Mouse (Mus musculus) lung, embryonic 16.5 days (tissue): ENCODE data around the gene Os9. TPM values are rescaled to one million over a fixed set of nuclear protein-coding genes. Genes with fewer than 3 reads are reported as not detected.
"Not testable (repeated sequence)": the region's sequence is repeated elsewhere in the genome, so short reads cannot be mapped to it uniquely, and the experiment has no call there.

Source experiments
- ATAC-seq: fragments of 200-750 bp; cut with Nextera tagmentation; 2 replicates; pipeline ENCODE4 v1.8.0; 2017; ENCODE audit warnings: low read depth, mild to moderate bottlenecking, moderate library complexity
- H3K27ac ChIP-seq: fragments of 300-500 bp; sonication (generic); 2 replicates; pipeline ENCODE4 v1.5.1; 2014; ENCODE audit warnings: mild to moderate bottlenecking, control low read depth, low read length
- H3K27me3 ChIP-seq: fragments of 300-500 bp; sonication (generic); 2 replicates; pipeline ENCODE4 v1.6.1; 2014; ENCODE audit warnings: low read depth, low read length, mixed read lengths; ENCODE audit not compliant: control insufficient read depth, insufficient read depth
- H3K36me3 ChIP-seq: fragments of 300-500 bp; sonication (generic); 2 replicates; pipeline ENCODE4 v1.6.1; 2014; ENCODE audit warnings: low read length; ENCODE audit not compliant: control insufficient read depth, insufficient read depth
- H3K4me1 ChIP-seq: fragments of 300-500 bp; sonication (generic); replicated peaks from 2 replicates; pipeline ENCODE4 v1.6.1; 2014; ENCODE audit warnings: low read length, mixed read lengths; ENCODE audit not compliant: control insufficient read depth, insufficient read depth
- H3K4me2 ChIP-seq: fragments of 300-500 bp; sonication (generic); 2 replicates; pipeline ENCODE4 v1.6.1; 2014; ENCODE audit warnings: low read depth, low read length, control low read depth
- H3K4me3 ChIP-seq: fragments of 300-500 bp; sonication (generic); 2 replicates; pipeline ENCODE4 v1.5.1; 2014; ENCODE audit warnings: mild to moderate bottlenecking, low read length, control low read depth
- H3K9ac ChIP-seq: fragments of 300-500 bp; sonication (generic); 2 replicates; pipeline ENCODE4 v1.6.1; 2014; ENCODE audit warnings: low read length, control low read depth
- H3K9me3 ChIP-seq: fragments of 300-500 bp; sonication (generic); 2 replicates; pipeline ENCODE4 v1.6.1; 2016; ENCODE audit warnings: low read length; ENCODE audit not compliant: control insufficient read depth
- WGBS: fragments of 180-500 bp; shearing (Covaris S2); extraction: QIAGEN DNeasy Blood & Tissue Kit; methylation state at CpG from one replicate; pipeline ENCODE4 v1.1.7; 2014; 5-methylcytosine and 5-hydroxymethylcytosine counted together
- polyA plus RNA-seq: library from polyadenylated mRNA; unstranded; fragments of >200 nt; fragmentation: Nextera tagmentation; extraction: Ambion mirVana; gene quantifications from 2 replicates; pipeline ENCODE4 v1.2.1, GENCODE M21; 2015

Os9 gene
- polyA plus RNA-seq, 1 experiment from 2014 or later = 111 TPM

DNA sequence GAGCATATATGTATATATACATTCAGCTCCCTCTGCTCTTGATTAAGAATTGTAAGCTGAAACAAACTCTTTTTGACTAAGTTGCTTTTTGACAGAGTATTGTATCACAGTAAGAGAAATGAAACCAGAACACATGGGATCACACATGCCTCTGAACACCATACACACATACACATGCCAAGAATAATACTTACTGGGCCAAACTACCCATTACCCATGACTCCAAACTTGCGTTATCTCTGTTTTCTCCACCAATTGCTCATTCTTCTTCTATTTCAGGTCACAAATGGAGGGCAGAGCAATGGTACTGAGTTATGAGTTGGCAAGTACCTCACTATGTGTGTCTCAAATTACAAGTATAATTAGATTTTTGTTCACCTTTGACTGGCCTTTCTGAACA lies 47.0 kb downstream of the Os9 start:
- Histone ChIP-seq H3K36me3 (no peaks in the 10 kb centered on the region), H3K4me3 (no peak overlapping the region), H3K4me1 (peaks cover 10% of the 10 kb centered on the region), H3K27ac (no peak overlapping the region), H3K9ac (no peak overlapping the region), H3K9me3 (no peaks in the 10 kb centered on the region), H3K27me3 (peaks cover 27% of the 10 kb centered on the region), H3K4me2 (no peak overlapping the region)
- no peak for ATAC-seq
- WGBS = 87% methylated on average over 1 of the region's 1 CpGs

GRCm38 (mm10) chr10:127072969-127073368 lies 48.0 kb downstream of the Os9 start:
- ATAC-seq, H3K4me3 ChIP-seq, H3K4me2 ChIP-seq, H3K9ac ChIP-seq, H3K27ac ChIP-seq, H3K9me3 ChIP-seq, H3K36me3 ChIP-seq: not testable (repeated sequence)
- Histone ChIP-seq H3K27me3 (peaks cover 17% of the 10 kb centered on the region), H3K4me1 (peaks cover 19% of the 10 kb centered on the region)
- WGBS = 65% methylated on average over 2 of the region's 2 CpGs

DNA sequence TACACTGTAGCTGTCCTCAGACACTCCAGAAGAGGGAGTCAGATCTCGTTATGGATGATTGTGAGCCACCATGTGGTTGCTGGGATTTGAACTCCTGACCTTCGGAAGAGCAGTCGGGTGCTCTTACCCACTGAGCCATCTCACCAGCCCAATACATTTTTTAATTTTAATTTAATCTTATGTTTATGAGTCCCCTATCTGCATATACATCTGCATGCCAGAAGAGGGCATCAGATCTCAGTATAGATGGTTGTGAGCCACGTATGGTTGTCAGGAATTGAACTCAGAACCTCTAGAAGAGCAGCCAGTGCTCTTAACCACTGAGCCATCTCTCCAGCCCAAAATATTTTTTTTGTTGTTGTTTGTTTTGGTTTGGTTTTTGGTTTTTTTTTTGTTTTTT lies 48.7 kb downstream of the Os9 start:
- Histone ChIP-seq H3K36me3 (peaks cover 13% of the 10 kb centered on the region), H3K27me3 (peaks cover 10% of the 10 kb centered on the region), H3K4me1 (peaks cover 19% of the 10 kb centered on the region)
- H3K4me2 ChIP-seq, H3K27ac ChIP-seq, H3K4me3 ChIP-seq, H3K9ac ChIP-seq, ATAC-seq, H3K9me3 ChIP-seq: not testable (repeated sequence)
- WGBS = 75% methylated on average over 4 of the region's 4 CpGs

DNA sequence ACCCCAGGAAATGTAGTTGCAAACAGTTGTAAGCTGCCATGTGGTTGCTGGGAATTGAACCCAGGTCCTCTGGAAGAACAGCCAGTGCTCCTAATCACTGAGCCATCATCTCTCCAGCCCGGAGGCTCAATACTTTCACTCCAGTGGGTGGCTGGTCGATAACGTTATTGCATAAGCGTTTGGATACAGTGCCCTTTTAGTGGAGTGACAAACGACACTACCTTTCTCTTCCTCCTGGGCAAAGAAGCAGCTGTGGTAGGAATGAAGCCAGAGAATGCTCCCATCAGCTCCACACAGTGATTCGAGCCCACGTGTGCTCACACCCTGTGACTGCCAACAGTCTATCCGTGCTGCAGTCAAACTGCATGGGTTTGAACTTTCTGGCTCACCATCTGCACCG lies 49.7 kb downstream of the Os9 start:
- Histone ChIP-seq H3K27me3 (peaks cover 3% of the 10 kb centered on the region; the same call in 1 of the 2 replicates), H3K9ac (peak overlapping the region; percentile 78), H3K4me1 (peaks cover 19% of the 10 kb centered on the region), H3K9me3 (no peaks in the 10 kb centered on the region), H3K27ac (no peak overlapping the region), H3K4me2 (peak overlapping the region; percentile 78), H3K36me3 (peaks cover 24% of the 10 kb centered on the region), H3K4me3 (peak overlapping the region; percentile 82)
- no peak for ATAC-seq
- 68% methylated on average over 9 of the region's 9 CpGs for WGBS

GRCm38 (mm10) chr10:127070190-127071121 lies 50.5 kb downstream of the Os9 start, which contains the start of gene Tspan31:
Gene Tspan31, minus strand, starts transcription at chr10:127070264.
- H3K27me3 ChIP-seq = no peaks in the 10 kb centered on the region; the same call in 1 of the 2 replicates
- ATAC-seq = peak; percentile 95
- peaks cover 19% of the 10 kb centered on the region for H3K4me1 ChIP-seq
- H3K36me3 ChIP-seq = peaks cover 31% of the 10 kb centered on the region
- no peaks in the 10 kb centered on the region for H3K9me3 ChIP-seq
- H3K27ac ChIP-seq = peak within 1 kb of the TSS; percentile 95
- H3K4me3 ChIP-seq = peak within 1 kb of the TSS; percentile 82
- peak within 1 kb of the TSS; percentile 85 for H3K9ac ChIP-seq
- H3K4me2 ChIP-seq = peak within 1 kb of the TSS; percentile 78
- under 1% methylated on average over 36 of the region's 36 CpGs for WGBS

DNA sequence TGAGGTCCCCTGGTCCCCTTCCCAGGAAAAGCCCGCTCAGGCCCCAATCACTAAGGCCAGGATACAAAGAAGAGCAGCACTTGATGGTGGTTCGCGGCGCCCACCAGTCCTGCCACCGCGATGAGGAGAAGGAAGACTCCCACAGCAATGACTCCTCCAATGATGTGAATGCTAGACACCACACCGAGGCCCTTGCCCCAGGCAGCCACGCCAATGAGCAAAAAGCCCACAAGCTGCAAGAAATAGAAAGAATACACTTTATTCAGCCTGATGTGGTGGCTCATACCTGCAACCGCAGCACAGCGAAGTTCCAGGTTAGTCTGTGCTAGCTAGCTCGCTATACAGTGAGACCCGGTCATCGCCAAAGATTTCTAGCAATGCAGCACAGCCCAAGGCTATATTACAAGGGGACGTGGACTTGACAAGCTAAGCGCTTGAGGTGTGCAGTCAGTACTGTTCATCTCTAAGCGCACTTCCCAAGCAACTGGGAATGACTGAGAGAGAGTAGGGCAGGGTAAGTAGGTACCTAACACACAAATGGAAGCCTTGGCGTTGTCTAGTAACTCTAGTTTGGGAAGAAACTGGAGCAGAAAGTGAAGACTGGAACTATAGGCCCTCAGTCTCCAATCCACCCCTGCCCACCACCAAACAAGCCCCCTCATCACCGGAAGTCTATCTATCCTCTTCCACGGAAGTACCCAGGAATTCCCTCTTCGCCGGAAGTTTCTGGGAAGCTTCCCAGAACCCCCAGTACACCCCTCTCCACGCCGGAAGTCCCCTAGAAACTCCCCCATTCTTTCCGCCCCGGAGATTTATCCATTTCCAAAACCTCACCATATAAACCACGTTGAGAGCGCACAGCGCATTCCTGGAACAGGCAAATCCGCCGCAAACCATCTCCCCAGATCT lies 51.4 kb downstream of the Os9 start:
- Histone ChIP-seq H3K27ac (peak overlapping the region; percentile 95), H3K4me2 (peak overlapping the region; percentile 78), H3K9ac (peak overlapping the region; percentile 85), H3K9me3 (no peaks in the 10 kb centered on the region), H3K4me1 (peaks cover 25% of the 10 kb centered on the region), H3K4me3 (peak overlapping the region; percentile 82), H3K27me3 (no peaks in the 10 kb centered on the region), H3K36me3 (peaks cover 39% of the 10 kb centered on the region)
- peak; percentile 46 for ATAC-seq
- WGBS = 6% methylated on average over 30 of the region's 30 CpGs

GRCm38 (mm10) chr10:127068360-127069038 lies 52.4 kb downstream of the Os9 start:
- Histone ChIP-seq H3K4me1 (peaks cover 25% of the 10 kb centered on the region), H3K36me3 (peaks cover 39% of the 10 kb centered on the region), H3K27ac (no peak overlapping the region; the same call in none of the 2 replicates), H3K9ac (peak overlapping the region; percentile 85), H3K4me2 (peak overlapping the region; percentile 78), H3K27me3 (no peaks in the 10 kb centered on the region), H3K4me3 (peak overlapping the region; percentile 82), H3K9me3 (no peaks in the 10 kb centered on the region)
- ATAC-seq = no peak
- 62% methylated on average over 9 of the region's 9 CpGs for WGBS

GRCm38 (mm10) chr10:127066519-127067018 lies 54.4 kb downstream of the Os9 start:
- peaks cover 25% of the 10 kb centered on the region for H3K4me1 ChIP-seq
- H3K27ac ChIP-seq = no peak overlapping the region
- ATAC-seq = no peak

More at GRCm38 (mm10) chr10:127066519-127067018, 54.4 kb downstream of the Os9 start:
- H3K4me2 ChIP-seq = no peak overlapping the region
- H3K9ac ChIP-seq = no peak overlapping the region
- H3K4me3 ChIP-seq = no peak overlapping the region
- H3K9me3 ChIP-seq = no peaks in the 10 kb centered on the region
- H3K36me3 ChIP-seq = peaks cover 39% of the 10 kb centered on the region
- no peaks in the 10 kb centered on the region; the same call in 1 of the 2 replicates for H3K27me3 ChIP-seq
- 86% methylated on average over 14 of the region's 14 CpGs for WGBS
